Mouse (Mus musculus): Measurements from ENCODE around the gene Col7a1. TPM values are rescaled to one million over a fixed set of nuclear protein-coding genes. Genes with fewer than 3 reads are reported as not detected.
A peak's percentile ranks its signal among the peaks of the same experiment; 100 is the strongest.

Gene Col7a1
- polyA plus RNA-seq, 1 experiment = 8.4 TPM

DNA sequence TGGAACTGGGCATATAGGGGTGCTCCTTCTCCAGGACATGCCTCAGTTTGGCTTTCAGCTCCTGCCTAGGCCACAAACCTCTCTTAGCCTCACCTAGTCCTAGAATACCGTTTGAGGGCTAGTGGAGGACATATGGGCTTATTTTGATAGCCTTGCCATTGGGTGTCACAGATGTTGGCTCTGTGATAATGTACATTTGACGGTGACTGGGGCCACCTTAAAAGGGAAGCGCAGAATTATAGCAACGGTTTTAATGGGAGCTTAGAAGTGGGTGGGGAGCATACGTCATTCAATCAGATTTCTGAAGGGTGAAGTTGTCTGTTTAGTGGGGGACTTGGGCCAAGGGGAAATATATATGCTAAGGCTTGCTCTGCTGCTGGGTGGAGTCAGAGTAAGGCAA, 7.8 kb upstream of the Col7a1 start:
- Histone ChIP-seq H3K36me3 (ENCODE audit: control insufficient read depth, insufficient read depth) (peaks cover 37% of the 10 kb centered on the region), H3K4me2 (ENCODE audit: low read depth) (no peak overlapping the region), H3K79me2 (ENCODE audit: control insufficient read depth, insufficient read depth) (peaks cover 8% of the 10 kb centered on the region), H3K4me3 (no peak overlapping the region), H3K27me3 (ENCODE audit: control insufficient read depth, insufficient read depth, insufficient read length) (no peaks in the 10 kb centered on the region), H3ac (ENCODE audit: control insufficient read depth, insufficient read length) (no peak overlapping the region)
- no peak for TF ChIP-seq REST (IDR thresholded peaks at IDR 0.05; ENCODE audit: insufficient read depth, insufficient read length)
- TF ChIP-seq CEBPB (IDR thresholded peaks at IDR 0.05; ENCODE audit: insufficient read depth, poor library complexity, severe bottlenecking) = no peak
- no peak for TF ChIP-seq SRF (IDR thresholded peaks at IDR 0.05; ENCODE audit: control insufficient read depth, insufficient read length, low read depth)
- TF ChIP-seq MAX (IDR thresholded peaks at IDR 0.05; ENCODE audit: low read depth) = no peak
- no peak for TF ChIP-seq E2F4 (IDR thresholded peaks at IDR 0.05; ENCODE audit: insufficient read depth)
- no peak for TF ChIP-seq MYOD1 (IDR thresholded peaks at IDR 0.05; ENCODE audit: control insufficient read depth in 1 of 3, insufficient read length in 2 of 3, low read depth in 2 of 3)
- no peak for TF ChIP-seq USF1 (IDR thresholded peaks at IDR 0.05; ENCODE audit: low read depth)
- TF ChIP-seq TCF3 (IDR thresholded peaks at IDR 0.05; ENCODE audit: insufficient read length, low read depth) = no peak
- no peak for TF ChIP-seq MYOG (IDR thresholded peaks at IDR 0.05; ENCODE audit: control insufficient read depth in 1 of 3, insufficient read depth in 1 of 3, insufficient read length in 2 of 3, low read depth in 2 of 3)
- TF ChIP-seq POLR2AphosphoS2 (IDR thresholded peaks at IDR 0.05; ENCODE audit: insufficient read length, low read depth) = no peak
- TF ChIP-seq POLR2A (IDR thresholded peaks at IDR 0.05; ENCODE audit: insufficient read length, low read depth) = no peak
- TF ChIP-seq TCF12 (IDR thresholded peaks at IDR 0.05; ENCODE audit: insufficient read depth, poor library complexity, severe bottlenecking) = no peak

DNA sequence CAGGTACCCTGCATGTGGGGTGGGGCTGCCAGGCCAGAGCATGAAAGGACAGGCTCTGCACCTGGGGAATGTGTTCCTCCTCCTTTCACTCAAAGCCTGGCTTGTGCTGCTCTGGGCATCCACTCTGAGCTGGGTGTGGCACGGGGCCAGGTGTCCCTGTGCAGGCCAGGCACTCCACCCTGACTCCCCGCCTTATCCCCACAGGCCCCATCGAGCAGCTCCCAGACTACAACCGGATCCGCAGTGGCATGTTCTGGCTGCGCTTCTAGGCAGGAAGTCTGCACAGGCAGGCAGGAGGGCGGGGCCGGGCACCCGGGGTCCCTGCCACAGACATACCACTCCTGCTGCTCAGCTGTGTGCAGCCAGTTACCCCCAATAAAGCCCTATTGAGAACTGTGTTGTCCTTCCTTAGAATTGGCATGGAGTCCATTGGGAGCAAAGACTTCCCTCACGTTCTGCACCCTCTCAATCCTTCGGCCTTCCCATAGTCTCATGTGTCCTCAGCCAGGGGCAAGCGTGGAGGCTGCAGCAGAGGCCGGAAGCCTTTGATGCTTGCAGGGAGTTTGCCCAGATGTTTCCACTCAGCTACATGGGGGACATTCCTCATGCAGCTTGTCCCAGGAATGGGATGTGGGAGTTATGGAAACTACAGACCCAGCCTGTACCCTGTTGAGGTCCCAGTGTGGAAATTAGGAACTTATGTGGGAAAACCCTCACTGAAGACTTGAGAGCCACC, 4.0 kb upstream of the Col7a1 start:
- no peaks in the 10 kb centered on the region for H3K27me3 ChIP-seq (ENCODE audit: control insufficient read depth, insufficient read depth, insufficient read length)
- H3ac ChIP-seq (ENCODE audit: control insufficient read depth, insufficient read length) = no peak overlapping the region
- peaks cover 21% of the 10 kb centered on the region for H3K36me3 ChIP-seq (ENCODE audit: control insufficient read depth, insufficient read depth)
- TF ChIP-seq CEBPB (IDR thresholded peaks at IDR 0.05; ENCODE audit: insufficient read depth, poor library complexity, severe bottlenecking) (no peak), MAX (IDR thresholded peaks at IDR 0.05; ENCODE audit: low read depth) (no peak), MYOD1 (IDR thresholded peaks at IDR 0.05; ENCODE audit: control insufficient read depth in 1 of 3, insufficient read length in 2 of 3, low read depth in 2 of 3) (no peak), MYOG (IDR thresholded peaks at IDR 0.05; ENCODE audit: control insufficient read depth in 1 of 3, insufficient read depth in 1 of 3, insufficient read length in 2 of 3, low read depth in 2 of 3) (no peak), USF1 (IDR thresholded peaks at IDR 0.05; ENCODE audit: low read depth) (no peak), E2F4 (IDR thresholded peaks at IDR 0.05; ENCODE audit: insufficient read depth) (no peak), POLR2A (IDR thresholded peaks at IDR 0.05; ENCODE audit: insufficient read length, low read depth) (no peak), SRF (IDR thresholded peaks at IDR 0.05; ENCODE audit: control insufficient read depth, insufficient read length, low read depth) (no peak), POLR2AphosphoS2 (IDR thresholded peaks at IDR 0.05; ENCODE audit: insufficient read length, low read depth) (no peak), TCF12 (IDR thresholded peaks at IDR 0.05; ENCODE audit: insufficient read depth, poor library complexity, severe bottlenecking) (no peak), TCF3 (IDR thresholded peaks at IDR 0.05; ENCODE audit: insufficient read length, low read depth) (no peak), REST (IDR thresholded peaks at IDR 0.05; ENCODE audit: insufficient read depth, insufficient read length) (no peak)
- H3K79me2 ChIP-seq (ENCODE audit: control insufficient read depth, insufficient read depth) = no peaks in the 10 kb centered on the region
- H3K4me2 ChIP-seq (ENCODE audit: low read depth) = no peak overlapping the region
- no peak overlapping the region for H3K4me3 ChIP-seq

DNA sequence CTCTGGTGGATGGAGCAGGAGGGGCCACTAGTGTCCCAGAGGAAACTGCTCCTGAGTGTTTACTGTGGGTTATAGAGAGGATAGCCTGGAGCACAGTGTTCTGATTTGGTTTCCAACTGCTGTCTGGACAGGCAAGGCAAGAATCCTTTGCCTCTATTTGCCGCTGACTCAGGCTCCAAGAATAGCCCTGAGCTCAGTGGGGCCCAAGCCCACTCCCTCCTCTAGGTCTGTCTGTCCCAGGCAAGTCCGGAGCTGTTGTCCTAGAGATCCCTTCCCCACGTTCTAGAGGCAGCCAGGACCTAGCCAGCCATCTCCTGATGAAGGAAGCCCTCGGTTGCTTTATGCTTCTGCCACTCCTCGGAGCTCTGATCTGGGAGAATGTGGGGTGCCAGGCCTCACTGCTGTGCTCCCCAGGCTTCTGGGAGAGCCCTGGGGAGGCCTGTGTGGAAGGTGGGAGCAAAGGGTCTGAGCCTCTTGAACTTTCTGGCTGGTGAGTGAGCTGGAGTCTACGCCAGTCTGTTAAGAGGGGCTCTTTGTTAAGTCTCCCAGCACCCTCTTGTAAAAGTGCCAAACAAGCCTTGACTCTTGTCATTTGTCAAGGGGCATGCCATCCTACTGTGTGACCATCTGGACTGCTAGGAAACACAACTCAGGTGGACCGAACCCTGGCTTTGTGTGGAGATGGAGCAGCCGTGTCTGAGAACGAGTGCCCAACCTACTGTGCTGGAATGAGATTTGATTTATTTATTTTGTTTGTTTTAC, 3.2 kb upstream of the Col7a1 start:
- Histone ChIP-seq H3K4me2 (ENCODE audit: low read depth) (no peak overlapping the region), H3K4me3 (no peak overlapping the region)
- no peak for TF ChIP-seq REST (IDR thresholded peaks at IDR 0.05; ENCODE audit: insufficient read depth, insufficient read length)

DNA sequence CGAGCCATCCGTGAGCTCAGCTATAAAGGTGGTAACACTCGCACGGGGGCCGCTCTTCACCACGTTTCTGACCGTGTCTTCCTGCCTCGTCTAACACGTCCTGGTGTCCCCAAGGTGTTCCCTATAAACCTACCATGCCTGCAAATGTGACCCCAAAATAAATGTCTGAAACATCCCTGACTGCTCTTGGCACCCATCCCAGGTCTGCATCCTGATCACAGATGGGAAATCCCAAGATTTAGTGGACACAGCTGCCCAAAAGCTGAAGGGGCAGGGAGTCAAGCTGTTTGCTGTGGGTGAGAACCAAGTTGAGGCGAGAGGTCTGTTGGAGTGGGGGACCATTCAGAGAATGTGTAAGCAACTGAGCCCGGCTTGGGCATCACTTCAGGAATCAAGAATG, 1.9 kb downstream of the Col7a1 start:
- H3K4me2 ChIP-seq (ENCODE audit: low read depth) = no peak overlapping the region
- H3K4me3 ChIP-seq = no peak overlapping the region
- TF ChIP-seq MYOG (IDR thresholded peaks at IDR 0.05; ENCODE audit: control insufficient read depth in 1 of 3, insufficient read depth in 1 of 3, insufficient read length in 2 of 3, low read depth in 2 of 3) (no peak), MYOD1 (IDR thresholded peaks at IDR 0.05; ENCODE audit: control insufficient read depth in 1 of 3, insufficient read length in 2 of 3, low read depth in 2 of 3) (peak in 2 of 3 experiments; percentile 32 to 41)
- H3K79me2 ChIP-seq (ENCODE audit: control insufficient read depth, insufficient read depth) = no peaks in the 10 kb centered on the region
- no peaks in the 10 kb centered on the region for H3K27me3 ChIP-seq (ENCODE audit: control insufficient read depth, insufficient read depth, insufficient read length)
- no peaks in the 10 kb centered on the region for H3K36me3 ChIP-seq (ENCODE audit: control insufficient read depth, insufficient read depth)
- H3ac ChIP-seq (ENCODE audit: control insufficient read depth, insufficient read length) = no peak overlapping the region

More for the DNA sequence above, 3.2 kb upstream of the Col7a1 start:
- no peak overlapping the region for H3ac ChIP-seq (ENCODE audit: control insufficient read depth, insufficient read length)
- no peaks in the 10 kb centered on the region for H3K79me2 ChIP-seq (ENCODE audit: control insufficient read depth, insufficient read depth)
- H3K36me3 ChIP-seq (ENCODE audit: control insufficient read depth, insufficient read depth) = peaks cover 19% of the 10 kb centered on the region
- no peaks in the 10 kb centered on the region for H3K27me3 ChIP-seq (ENCODE audit: control insufficient read depth, insufficient read depth, insufficient read length)

DNA sequence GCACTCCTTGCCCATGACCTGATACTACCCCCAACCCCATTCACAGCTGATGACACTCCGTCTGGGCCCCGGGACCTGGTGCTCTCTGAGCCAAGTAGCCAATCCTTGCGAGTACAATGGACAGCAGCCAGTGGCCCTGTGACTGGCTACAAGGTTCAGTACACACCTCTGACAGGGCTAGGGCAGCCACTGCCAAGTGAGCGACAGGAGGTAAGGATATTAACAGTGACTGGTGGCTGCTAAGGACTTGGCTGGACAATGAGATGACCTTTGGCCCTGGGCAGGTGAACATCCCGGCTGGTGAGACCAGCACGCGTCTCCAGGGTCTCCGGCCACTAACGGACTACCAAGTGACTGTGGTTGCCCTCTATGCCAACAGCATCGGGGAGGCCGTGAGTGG, 2.5 kb downstream of the Col7a1 start:
- H3K36me3 ChIP-seq (ENCODE audit: control insufficient read depth, insufficient read depth) = no peaks in the 10 kb centered on the region
- no peak overlapping the region for H3ac ChIP-seq (ENCODE audit: control insufficient read depth, insufficient read length)
- TF ChIP-seq POLR2A (IDR thresholded peaks at IDR 0.05; ENCODE audit: insufficient read length, low read depth) = no peak
- no peaks in the 10 kb centered on the region for H3K79me2 ChIP-seq (ENCODE audit: control insufficient read depth, insufficient read depth)
- H3K4me3 ChIP-seq = no peak overlapping the region
- no peak overlapping the region for H3K4me2 ChIP-seq (ENCODE audit: low read depth)
- H3K27me3 ChIP-seq (ENCODE audit: control insufficient read depth, insufficient read depth, insufficient read length) = no peaks in the 10 kb centered on the region
